Comparison of ENCODE assay signal across 29 mouse cellular contexts in genomic region chr6:73401059-73401458, GRCm38 (mm10).
DNase-seq lines count a peak whose midpoint lies in the region; ATAC-seq and TF ChIP-seq lines count a peak whose summit lies in the region.
"Had no signal": no experiment of that assay in that cellular context is flagged by ENCODE, and none has a peak within 500 bp of the region (broad histone marks: within the 10 kb centered on the region; RNA-seq: fewer than 3 reads in every experiment).

No protein-coding gene starts in this region.

- H3K36me3 ChIP-seq in kidney, embryonic 16.5 days (ENCODE audit: insufficient read depth, low read length), result no peaks in the 10 kb centered on the region
- H3K36me3 ChIP-seq in heart, embryonic 10.5 days, result no peaks in the 10 kb centered on the region
- H3K36me3 ChIP-seq: forebrain, embryonic 15.5 days; heart, embryonic 13.5 days; hindbrain, embryonic 10.5 days; hindbrain, embryonic 15.5 days; kidney, embryonic 15.5 days; limb, embryonic 10.5 days; limb, embryonic 15.5 days had no signal

- intact Hi-C loops in heart, postnatal 36 days (cut with DNase I), result no loop called here

- H3K9me3 ChIP-seq in kidney, embryonic 16.5 days (ENCODE audit: low read length), result 0 out of 2 replicates have a peak, but pooled peaks cover 3% of the 10 kb centered on the region
- H3K9me3 ChIP-seq in heart, embryonic 10.5 days, result no peaks in the 10 kb centered on the region; the same call in 1 of the 2 replicates
- H3K9me3 ChIP-seq: forebrain, embryonic 15.5 days; heart, embryonic 13.5 days; hindbrain, embryonic 10.5 days; hindbrain, embryonic 15.5 days; kidney, embryonic 15.5 days; limb, embryonic 10.5 days; limb, embryonic 15.5 days had no signal

- no peaks in the 10 kb centered on the region for H3K4me1 ChIP-seq in kidney, embryonic 16.5 days (ENCODE audit: insufficient read depth, low read length)
- H3K4me1 ChIP-seq in cerebellum, adult 2 months (ENCODE audit: control insufficient read depth, insufficient read depth, low read length), result peaks cover 7% of the 10 kb centered on the region; the same call in 1 of the 2 replicates
- no peaks in the 10 kb centered on the region for H3K4me1 ChIP-seq in heart, embryonic 10.5 days
- H3K4me1 ChIP-seq: forebrain, embryonic 15.5 days; heart, embryonic 13.5 days; hindbrain, embryonic 10.5 days; hindbrain, embryonic 15.5 days; kidney, embryonic 15.5 days; limb, embryonic 10.5 days; limb, embryonic 15.5 days had no signal

- WGBS in kidney, embryonic 16.5 days, result 87% methylated on average over 2 of the region's 2 CpGs
- WGBS in cerebellum, adult 2 months, result 13% methylated on average over 2 of the region's 2 CpGs
- 76% methylated on average over 2 of the region's 2 CpGs for whole genome bisulfite sequencing in heart, embryonic 10.5 days

- TF ChIP-seq POLR2A in cerebellum, adult 2 months (IDR thresholded peaks at IDR 0.05; ENCODE audit: borderline replicate concordance, insufficient read depth, low read length), result no peak

- no peak for DNase-seq in kidney, adult 11 months
- peak; percentile 42 to 68 for DNase-seq in cerebellum, adult 2 months
- peak; percentile 53 to 56 for DNase-seq in cerebellum, postnatal 14 days
- DNase-seq in heart, embryonic 10.5 days (ENCODE audit: low spot score), result no peak
- no peak for DNase-seq in heart, postnatal 36 days
- no peak for DNase-seq in frontal cortex, postnatal 25 days (ENCODE audit: low spot score in 2 of 2)
- DNase-seq: adrenal gland, postnatal 14 days; heart, adult 2 months; heart, postnatal 10 days; kidney, adult 18-20 months; kidney, postnatal 4 days; layer of hippocampus, postnatal 36 days; lung, adult 2 months; lung, postnatal 10 days; midbrain, embryonic 14.5 days; right cerebral cortex, postnatal 4 days; thymus, adult 2 months; thymus, postnatal 4 days had no signal

- no peak overlapping the region for H3K4me3 ChIP-seq in kidney, embryonic 16.5 days (ENCODE audit: low read length)
- no peak overlapping the region for H3K4me3 ChIP-seq in cerebellum, adult 2 months (replicated peaks; ENCODE audit: insufficient read depth, low read depth, low read length)
- no peak overlapping the region for H3K4me3 ChIP-seq in heart, embryonic 10.5 days
- H3K4me3 ChIP-seq: forebrain, embryonic 15.5 days; heart, adult 2 months; heart, embryonic 13.5 days; hindbrain, embryonic 10.5 days; hindbrain, embryonic 15.5 days; kidney, embryonic 15.5 days; limb, embryonic 10.5 days; limb, embryonic 15.5 days had no signal

- peak; percentile 31; the same call in 1 of the 2 replicates for ATAC-seq in kidney, embryonic 16.5 days (ENCODE audit: low FRiP score, low TSS enrichment)
- ATAC-seq: forebrain, embryonic 15.5 days; inflammation-experienced regulatory T-cells, adult 6 months had no signal

- TF ChIP-seq CTCF in cerebellum, adult 2 months (IDR thresholded peaks at IDR 0.05; ENCODE audit: borderline replicate concordance, insufficient read depth, low read depth, low read length), result no peak

- no peaks in the 10 kb centered on the region for H3K27me3 ChIP-seq in kidney, embryonic 16.5 days (ENCODE audit: insufficient read depth, low read length)
- no peaks in the 10 kb centered on the region for H3K27me3 ChIP-seq in cerebellum, adult 2 months (ENCODE audit: control insufficient read depth, insufficient read depth, low read length)
- H3K27me3 ChIP-seq in heart, embryonic 10.5 days (ENCODE audit: insufficient read depth, poor library complexity, severe bottlenecking), result no peaks in the 10 kb centered on the region
- H3K27me3 ChIP-seq: forebrain, embryonic 15.5 days; heart, embryonic 13.5 days; hindbrain, embryonic 15.5 days; kidney, embryonic 15.5 days; limb, embryonic 15.5 days had no signal

- no peak overlapping the region for H3K27ac ChIP-seq in kidney, embryonic 16.5 days (ENCODE audit: low read length)
- H3K27ac ChIP-seq in cerebellum, adult 2 months (ENCODE audit: insufficient read depth, low read length), result no peak overlapping the region
- no peak overlapping the region for H3K27ac ChIP-seq in heart, embryonic 10.5 days
- H3K27ac ChIP-seq: forebrain, embryonic 15.5 days; heart, adult 2 months; heart, embryonic 13.5 days; hindbrain, embryonic 10.5 days; hindbrain, embryonic 15.5 days; kidney, embryonic 15.5 days; limb, embryonic 10.5 days; limb, embryonic 15.5 days; liver, embryonic 14.5 days; macrophage had no signal

- no peak overlapping the region for H3K4me2 ChIP-seq in kidney, embryonic 16.5 days (replicated peaks; ENCODE audit: low read depth, low read length)
- H3K4me2 ChIP-seq: forebrain, embryonic 15.5 days; heart, embryonic 13.5 days; hindbrain, embryonic 15.5 days; kidney, embryonic 15.5 days; limb, embryonic 15.5 days had no signal

- no peak overlapping the region for H3K9ac ChIP-seq in kidney, embryonic 16.5 days (replicated peaks; ENCODE audit: low read length)
- H3K9ac ChIP-seq: forebrain, embryonic 15.5 days; heart, embryonic 13.5 days; hindbrain, embryonic 15.5 days; kidney, embryonic 15.5 days; limb, embryonic 15.5 days; liver, embryonic 14.5 days had no signal

Comparison
In these comparisons a context has a peak if more than half of its experiments do, and no peak if none do; other contexts are left out.
1. DNase-seq: peak in cerebellum, adult 2 months (2 of 2) and cerebellum, postnatal 14 days (2 of 2); none in kidney, adult 11 months (single experiment), heart, embryonic 10.5 days (single experiment), heart, postnatal 36 days (0 of 2) and frontal cortex, postnatal 25 days (0 of 2).